Mouse (Mus musculus): ENCODE measurements around the gene Iah1.
A peak's percentile ranks its signal among the peaks of the same experiment; 100 is the strongest.

The Iah1 gene

DNA sequence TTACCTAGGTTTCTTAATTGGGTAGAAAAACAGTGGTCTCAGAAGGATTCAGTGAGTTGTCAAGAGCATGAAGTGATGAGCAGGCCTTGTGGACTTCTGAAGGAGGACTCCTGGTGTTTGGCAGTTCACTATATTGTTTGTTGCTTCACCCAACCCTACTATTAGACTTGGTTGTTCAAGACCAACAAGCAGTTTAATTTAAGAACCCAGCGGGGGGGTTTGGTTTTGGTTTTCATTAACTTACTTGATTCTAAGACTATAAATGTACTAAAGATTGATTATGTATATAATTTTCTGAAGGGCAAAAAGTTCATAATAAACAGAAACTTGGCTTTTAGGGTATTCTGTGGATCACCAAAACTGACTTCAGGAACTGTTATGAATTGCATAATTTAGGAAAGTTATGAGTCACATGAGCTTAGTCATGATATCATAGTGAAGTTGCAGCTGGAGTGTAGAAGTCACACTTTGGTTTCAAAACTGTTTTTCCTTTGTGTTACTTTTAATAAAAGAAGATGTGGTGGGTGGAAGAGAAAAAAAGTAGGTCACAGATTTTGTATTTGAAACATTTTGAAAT lies 53.9 kb downstream of the Iah1 start:
- H3K27me3 ChIP-seq (ENCODE audit: control insufficient read depth, insufficient read depth, low read length, poor library complexity, severe bottlenecking) = no peaks in the 10 kb centered on the region
- no peak for DNase-seq (ENCODE audit: low read depth, low spot score)
- no peaks in the 10 kb centered on the region for H3K36me3 ChIP-seq (ENCODE audit: control insufficient read depth, insufficient read depth, low read length, poor library complexity, severe bottlenecking)

DNA sequence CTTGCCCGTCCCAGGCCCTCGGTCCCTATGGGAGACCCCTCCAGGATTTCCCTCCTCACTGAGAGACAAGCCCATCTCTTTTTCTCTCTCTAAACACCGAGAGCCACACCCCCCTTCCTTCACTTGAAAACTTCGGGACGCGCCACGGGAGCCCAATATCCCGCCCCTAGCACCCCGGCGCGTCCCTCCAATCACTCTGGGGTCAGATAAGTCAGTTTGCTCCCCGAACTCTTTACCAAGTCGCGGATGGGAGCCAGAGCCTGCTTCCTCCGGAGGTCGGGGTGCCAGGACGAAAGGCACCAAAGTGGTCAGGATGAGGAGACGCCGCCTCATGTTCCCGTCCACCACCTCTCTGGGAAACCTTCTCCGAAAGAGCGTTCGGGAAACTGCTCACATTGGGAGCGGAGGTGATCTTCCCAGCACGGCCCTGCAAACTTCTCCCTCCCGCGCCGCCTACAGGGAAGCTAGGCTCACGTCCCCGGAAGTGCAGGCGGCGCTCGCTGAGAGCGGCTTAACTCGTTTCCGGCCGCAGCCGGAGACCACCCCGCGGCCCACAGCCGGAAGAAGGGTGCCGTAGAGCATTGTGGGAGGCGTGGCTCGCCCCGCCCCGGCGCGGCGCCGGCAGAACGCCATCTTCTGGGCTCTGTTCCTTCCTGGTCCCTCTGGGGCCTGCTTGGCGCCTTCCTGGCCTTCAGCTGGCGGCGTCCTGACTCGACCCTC lies 57.1 kb downstream of the Iah1 start, which contains the start of gene Adam17:
Gene Adam17, minus strand, starts transcription at position 533 of the 720 bp plus-strand sequence.
- no peaks in the 10 kb centered on the region for H3K36me3 ChIP-seq (ENCODE audit: control insufficient read depth, insufficient read depth, low read length, poor library complexity, severe bottlenecking)
- DNase-seq (ENCODE audit: low read depth, low spot score) = peak; percentile 96
- H3K27me3 ChIP-seq (ENCODE audit: control insufficient read depth, insufficient read depth, low read length, poor library complexity, severe bottlenecking) = no peaks in the 10 kb centered on the region

All from splenic B cell, adult 2 months (primary cell).